Mouse (Mus musculus) yolk sac, embryonic 10.5 days (tissue): ENCODE measurements around the gene Asb6.

Experiments used
- DNase-seq: peaks from one replicate; pipeline ENCODE4 v3.0.0-alpha.2; 2017; ENCODE audit warnings: low spot score

The Asb6 gene

DNA sequence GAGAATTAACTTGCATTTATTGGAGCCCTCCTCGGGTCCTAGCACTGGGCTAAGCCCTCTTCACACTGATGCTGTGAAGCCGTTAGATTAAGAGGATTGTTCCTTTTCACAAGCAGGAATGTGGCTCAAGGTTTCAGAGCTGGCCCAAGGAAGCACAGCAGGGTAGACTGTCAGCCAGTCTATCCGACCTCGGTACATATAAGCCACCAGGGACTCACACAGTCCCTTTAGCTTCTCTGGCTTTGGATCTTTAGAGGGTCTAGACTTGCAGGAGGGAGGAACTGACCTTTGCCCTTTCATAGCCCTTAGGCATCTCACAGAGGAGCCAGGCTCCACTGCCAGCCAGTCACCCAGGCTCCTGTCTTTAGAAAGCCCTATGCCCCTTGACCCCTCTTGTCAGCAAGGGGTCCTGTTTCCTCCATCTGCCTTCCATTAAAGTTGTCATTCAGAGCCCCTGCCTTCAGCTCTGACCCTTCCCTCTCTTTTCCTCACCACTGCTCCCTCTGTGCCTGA lies at the start of gene Asb6:
Asb6 (minus strand) TSS at position 51 of the 513 bp plus-strand sequence.
- no peak for DNase-seq

DNA sequence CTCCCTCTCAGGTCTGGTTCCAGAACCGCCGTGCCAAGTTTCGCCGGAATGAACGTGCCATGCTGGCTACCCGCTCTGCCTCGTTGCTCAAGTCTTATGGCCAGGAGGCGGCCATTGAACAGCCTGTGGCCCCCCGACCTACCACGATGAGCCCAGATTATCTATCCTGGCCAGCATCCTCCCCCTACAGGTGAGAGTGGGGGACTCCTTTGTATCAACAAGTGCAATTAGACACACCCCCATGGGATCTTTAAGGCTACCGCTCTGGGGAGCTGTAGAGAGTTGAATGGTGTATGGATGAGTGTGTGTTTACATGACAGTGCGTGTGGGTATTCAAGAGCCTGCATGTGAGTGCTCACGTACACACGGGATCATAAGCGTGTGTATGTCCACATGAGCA lies 49.3 kb upstream of the Asb6 start:
- DNase-seq: no peak

DNA sequence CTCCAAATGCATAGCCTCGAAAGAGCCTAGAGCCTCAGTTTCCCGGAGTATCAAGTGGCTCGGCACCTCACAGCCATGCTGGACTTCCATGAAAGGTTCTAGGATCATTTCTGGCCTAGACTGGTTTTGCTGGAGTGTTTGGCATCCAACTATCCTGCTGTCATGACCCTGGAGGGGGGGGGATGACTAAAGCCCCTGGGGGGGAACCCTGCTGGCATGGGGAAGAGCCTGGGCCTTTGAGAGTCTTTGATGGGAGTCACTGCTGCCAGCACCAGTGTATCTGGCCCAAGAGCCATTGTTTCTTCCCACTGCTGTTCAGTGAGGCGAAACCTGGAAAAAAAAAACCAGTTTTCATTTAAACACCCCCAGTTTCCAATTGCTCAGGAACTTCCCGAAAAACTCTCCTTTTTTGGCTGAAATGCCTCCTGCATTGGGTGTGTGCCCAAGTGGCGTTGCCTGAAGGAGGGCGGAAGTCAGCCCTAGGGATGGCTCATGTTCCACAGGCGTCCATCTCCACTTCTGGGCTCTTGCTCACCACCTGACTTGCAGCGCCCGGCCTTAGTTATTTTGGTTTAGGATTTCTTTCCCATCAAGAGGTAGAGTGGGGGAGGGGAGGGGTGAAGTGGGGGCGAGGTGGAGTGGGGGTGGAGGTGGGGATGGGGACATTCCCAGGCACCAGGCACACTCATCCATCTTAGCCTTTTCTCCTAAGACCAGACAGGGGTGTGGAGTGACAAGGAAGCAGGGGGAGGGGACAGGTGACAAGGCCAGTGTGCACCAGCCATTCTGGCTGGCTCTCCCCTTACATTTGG lies 45.7 kb upstream of the Asb6 start:
- no peak for DNase-seq

DNA sequence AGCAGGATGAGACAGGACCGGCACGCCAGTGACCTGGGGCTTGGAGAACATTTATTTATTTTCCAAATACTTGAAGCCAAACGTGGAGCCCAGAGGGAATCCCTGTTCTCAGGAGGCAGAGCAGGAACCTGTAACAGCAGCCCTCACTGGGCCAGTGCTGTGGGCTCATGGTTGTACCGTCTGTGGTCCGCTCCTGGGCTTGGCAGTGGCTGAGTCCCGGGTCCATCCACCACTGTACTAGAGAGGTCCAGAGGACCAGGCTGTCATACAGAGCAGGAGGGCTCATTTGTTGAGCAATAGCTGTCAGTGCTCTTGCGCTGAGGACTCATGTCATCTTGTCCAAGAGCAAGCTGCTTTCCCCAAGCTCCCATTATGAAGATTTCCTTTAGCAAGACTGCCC lies 45.0 kb upstream of the Asb6 start:
- DNase-seq: no peak

DNA sequence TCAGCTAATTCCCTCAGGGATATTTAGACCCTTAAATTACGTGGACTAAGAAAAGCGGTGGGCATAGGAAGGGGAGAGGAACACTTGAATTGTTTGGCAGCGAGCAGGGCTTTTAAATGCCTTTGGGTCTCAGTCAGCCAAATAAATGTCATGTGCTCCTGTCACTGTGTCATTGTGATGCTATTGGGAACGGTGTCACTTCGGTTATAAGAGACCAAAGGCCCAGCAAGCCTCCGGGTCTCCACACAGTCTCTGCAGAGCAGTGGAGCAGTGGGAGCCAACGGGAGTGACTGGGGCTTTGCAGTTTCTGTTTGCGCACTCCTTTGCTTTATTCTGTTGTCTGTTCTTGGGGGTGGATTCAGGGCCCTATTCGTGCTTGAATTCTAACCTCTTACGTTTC lies 44.3 kb upstream of the Asb6 start:
- no peak for DNase-seq

DNA sequence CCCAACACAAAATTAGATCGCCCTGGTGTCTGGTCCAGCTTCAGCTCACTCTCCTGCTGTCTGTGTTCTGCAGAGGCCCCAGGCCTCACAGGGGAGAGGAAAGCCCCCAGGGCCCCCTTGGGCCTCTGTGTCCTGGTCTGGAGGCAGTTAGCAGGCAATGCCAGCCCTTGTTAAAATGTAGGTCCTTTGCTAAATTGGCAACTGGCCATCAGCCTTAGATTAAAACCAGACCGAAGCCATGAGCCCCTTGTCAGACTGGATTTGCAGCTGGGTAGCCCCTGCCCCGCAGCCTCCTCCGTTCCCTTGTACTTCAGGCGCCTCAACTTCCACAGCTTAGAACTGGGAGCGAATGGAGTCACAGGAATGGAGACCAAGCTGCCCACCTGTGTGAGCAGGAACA lies 42.5 kb upstream of the Asb6 start:
- DNase-seq: no peak

DNA sequence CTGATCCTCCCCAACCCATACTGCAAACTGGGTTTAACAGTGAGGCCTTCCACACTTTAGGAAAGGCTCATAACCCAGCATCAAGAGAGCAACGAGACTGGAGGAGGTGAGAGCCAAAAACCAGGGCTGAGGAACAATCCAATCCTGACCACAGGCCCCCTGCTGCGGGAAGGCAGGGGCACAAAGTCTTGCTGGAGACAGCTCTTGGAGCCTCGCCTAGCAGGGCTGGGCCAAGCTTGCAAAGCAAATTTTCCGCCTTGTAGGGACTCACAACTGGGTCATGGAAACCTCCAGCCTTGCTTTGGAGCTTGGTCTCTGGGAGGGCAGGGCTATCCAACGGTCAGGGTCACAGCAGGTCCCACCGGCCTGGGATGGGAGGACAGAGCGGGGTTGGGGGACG lies 40.7 kb upstream of the Asb6 start:
- no peak for DNase-seq

DNA sequence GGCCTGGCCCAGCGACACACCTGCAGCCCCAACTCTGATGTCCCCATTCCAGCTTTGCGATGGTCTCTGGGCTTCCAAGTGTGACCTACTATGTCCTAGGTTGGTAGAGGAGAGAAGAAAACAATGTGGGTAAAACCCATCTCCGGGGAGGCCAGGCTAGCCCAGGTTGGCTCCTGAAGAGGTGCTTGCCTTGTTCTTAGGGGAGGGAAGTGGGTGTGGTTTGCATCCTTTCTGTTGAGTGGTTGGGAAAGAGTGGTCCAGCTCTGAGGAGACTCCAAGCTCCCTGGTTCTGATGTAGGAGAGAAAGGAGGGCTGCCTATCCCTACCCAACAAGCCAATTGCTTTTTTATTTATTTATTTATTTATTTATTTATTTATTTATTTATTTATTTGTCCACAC lies 35.3 kb upstream of the Asb6 start:
- no peak for DNase-seq

DNA sequence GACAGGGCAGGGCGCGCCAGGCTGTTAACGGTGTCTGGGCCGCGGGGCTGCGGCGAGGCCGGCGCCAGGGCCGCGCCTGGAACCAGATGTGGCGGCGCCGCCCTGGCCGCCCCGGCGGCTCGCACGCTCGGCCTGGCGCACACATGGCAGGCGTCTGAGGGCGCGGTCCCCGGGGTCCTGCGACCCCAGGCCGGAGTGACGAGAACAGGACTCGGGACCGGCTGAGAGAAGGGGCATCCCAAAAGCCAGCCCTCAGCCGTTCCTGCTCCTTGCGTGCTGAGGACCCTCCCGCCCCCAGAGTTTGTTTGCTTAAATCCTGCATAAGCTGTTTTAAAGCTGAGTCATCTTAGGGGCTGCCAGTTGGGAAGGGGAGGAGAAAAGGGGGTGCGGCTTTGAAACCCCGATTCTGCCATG lies 34.8 kb upstream of the Asb6 start:
- DNase-seq: no peak

DNA sequence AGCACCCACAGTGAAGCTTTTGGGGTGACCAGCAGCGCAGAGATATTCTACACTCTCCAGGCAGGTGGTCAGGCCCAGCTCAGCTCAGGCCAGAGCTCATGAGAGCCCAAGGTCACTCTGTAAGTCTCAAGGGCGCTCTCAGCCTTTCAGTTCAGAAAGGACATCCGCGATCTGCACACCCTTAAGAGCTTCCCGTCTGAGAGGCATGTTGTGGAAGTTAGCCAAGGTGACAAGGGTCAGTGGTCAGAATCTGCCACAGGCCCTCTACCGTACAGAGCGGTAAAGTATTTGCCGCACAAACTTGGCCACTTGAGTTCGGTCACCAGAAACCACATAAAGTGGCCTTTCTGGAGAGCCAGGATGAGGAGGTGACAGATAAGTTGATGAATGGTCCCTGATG lies 33.4 kb upstream of the Asb6 start:
- no peak for DNase-seq

DNA sequence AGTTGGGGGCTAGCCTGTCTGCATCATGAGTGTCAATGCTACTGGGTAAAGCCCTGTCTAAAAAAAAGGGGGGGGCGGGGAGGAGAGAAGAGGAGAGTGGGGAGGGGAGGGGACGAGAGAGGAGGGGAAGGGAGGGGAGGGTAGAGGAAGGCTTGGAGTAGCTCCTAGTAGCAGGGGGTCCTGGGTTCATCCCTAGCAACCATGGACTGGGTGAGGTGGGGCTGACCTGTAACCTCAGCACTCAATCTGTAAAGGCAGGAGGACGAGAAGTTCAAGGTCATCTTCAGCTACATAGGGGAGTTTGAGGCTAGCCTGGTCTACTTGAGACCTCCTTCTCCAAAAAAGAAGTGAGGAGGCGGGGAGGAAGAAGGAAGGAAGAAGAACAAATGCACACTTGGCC lies 31.9 kb upstream of the Asb6 start:
- no peak for DNase-seq

DNA sequence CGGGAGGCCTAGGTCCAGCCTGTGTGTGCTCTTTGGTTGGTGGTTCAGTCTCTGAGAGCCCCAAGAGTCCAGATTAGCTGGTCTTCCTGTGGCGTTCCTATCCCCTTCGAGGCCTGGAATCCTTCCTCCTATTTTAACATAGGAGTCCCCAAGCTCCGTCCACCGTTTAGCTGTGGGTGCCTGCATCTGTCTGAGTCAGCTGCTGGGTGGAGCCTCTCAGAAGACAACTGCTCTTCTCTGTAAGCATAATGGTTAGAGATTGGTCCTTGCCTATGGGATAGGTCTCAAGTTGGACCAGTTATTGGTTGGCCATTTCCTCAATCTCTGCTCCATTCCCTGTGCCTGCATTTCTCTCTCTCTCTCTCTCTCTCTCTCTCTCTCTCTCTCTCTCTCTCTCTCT lies 29.6 kb upstream of the Asb6 start:
- no peak for DNase-seq

DNA sequence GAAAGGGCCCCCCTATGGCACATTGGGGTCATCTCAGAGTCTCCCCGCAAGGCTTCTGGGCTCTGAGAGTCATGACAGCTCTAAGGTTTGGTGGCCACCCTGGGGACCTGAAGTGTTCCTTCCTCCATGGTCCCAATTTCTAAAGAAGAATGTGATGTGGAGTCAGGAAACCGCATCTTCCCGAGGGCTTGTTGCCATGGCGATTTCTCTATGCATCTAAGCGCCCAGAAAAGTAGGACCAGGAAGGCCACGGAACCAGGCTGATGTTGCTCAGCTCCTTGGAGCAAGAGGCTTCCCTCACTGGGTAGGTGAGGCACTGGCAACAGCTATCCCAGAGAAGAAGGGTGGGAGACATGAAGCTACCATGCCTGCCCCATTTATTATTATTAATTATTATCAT lies 26.9 kb upstream of the Asb6 start:
- DNase-seq: no peak

DNA sequence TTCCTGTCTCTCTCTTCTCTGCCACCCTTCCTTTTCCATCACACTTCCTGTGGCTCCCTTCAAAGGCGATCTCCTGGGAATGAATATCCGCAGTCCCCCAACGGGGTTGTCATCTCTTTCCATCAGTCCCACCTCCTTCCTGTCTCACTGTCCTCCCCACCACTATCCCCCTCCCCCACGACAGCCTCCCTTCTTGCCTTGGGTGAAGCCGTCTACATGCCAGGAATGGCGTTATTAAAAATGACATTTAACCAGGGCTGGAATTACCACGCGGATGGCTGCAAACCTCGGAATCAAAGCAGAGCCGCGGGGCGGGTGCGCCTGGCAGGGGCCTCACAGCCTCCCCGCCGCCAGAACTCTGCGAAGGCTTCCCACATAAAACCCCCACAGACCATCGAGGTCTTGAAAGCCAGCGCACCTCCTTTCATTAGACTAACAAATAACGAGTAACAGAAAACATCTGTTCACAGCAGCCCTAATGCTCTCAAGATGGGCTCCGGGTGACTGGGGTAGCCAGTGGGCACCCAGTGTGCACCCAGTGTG lies 22.7 kb upstream of the Asb6 start:
- DNase-seq: no peak

DNA sequence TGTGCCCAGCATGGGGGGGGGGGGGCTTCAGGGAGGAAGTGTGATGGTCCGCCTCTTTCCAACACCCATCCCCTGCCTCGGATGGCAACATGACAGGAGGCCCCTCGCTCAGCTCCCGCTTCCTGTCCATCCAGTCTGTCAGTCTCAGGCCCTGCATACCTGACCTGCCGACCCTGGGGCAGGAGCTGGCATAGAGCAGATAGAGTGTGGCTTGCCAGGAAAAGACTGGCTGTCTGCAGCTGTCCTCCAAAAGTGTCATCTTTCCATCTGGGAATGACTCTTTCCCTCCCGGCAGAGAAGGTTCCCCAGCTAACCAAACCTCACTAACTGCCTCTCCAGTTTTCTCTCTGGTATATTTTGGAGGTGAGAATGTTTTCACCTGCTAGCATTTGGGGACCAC lies 20.4 kb upstream of the Asb6 start:
- DNase-seq: no peak

DNA sequence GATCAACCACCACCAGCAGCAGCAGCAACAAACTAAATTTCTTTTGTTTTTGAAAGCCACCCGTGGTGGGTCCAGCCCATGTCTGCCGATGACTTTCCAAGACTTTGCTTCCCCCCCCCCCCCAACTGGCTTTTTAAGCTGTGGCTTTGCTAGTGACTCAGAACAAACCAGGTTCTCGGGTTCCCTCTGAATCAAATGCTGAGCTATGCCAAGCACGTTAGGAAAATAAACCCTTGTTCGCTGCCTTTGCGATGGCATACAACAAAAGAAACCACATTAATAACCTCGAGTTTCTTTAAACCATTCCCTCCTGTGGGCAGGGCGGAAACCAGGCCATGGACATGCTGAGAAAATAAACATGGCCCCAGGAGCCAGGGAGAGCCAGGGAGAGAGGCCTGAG lies 18.1 kb upstream of the Asb6 start:
- DNase-seq: no peak

DNA sequence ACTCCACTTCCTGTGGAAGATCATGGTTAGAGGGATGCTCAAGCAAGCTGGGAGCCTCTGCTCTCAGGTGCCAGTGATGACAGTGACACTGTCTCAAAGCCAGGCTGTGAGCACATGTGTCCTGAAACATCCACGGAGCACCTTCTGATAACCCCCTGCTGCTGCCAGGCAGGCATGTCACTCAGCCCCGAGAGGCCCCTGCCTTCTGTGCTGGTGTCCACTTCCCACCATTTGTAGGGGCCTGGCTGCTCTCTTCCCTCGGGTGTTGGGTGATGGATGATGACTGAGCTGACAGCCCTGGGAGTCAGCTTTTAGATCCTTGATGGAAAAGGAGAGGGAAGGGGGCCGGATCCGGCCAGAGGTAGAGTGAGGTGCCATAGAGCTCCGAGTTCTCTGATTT lies 16.6 kb upstream of the Asb6 start:
- DNase-seq: no peak

DNA sequence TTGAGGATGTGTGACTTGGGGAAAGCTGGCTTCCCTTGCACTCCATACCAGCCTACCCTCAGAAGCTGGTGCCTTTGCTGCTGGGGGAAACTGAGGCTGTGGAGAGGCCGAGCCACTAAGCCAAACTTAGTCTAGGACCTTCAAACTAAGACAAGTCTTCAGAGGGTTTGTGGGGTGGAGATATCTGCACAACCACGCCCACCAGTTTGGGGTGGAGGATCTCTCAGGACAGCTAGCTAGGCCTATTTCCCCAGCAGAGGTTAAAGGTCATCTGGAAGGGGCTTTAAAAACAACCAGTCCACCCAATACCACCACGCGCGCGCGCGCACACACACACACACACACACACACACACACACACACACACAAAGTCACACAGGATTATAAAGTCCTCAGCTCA lies 16.1 kb upstream of the Asb6 start:
- no peak for DNase-seq

DNA sequence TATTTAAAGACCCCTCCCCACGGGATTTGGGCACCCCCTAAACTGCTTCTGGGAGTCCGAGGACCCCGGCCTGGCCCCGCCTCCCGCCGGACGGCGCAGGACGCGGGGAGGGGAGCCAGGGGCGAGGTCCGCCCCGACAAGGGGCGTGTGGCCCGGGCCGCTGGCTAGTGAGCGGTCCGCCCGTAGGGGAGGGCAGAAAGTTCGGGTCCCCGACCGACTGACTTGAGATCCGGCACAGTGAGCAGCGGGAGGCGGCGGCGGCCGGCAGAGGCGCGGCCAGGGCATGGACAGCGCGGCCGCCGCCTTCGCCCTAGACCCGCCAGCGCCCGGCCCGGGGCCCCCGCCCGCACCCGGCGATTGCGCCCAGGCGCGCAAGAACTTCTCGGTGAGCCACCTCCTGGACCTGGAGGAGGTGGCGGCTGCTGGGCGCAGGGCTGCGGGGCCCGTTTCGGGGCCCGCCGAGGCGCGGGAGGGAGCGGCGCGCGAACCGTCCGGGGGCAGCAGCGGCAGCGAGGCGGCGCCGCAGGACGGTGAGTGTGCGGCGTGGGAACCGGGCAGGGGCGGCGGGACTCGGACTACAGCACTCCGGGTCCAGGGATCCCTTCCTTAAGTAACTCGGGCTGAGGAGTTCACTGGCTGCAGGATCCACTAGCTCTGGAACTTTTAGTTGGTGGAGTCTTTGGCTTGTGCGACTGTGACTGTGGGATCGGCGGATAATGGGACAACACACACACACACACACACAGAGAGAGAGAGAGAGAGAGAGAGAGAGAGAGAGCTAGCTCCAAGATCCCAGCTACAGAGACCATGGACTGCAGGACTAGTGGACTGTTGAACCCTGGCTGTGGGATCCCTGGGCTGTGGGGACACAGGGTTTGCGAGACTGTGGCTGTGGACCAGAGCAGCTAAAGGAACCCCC lies 15.3 kb upstream of the Asb6 start:
- DNase-seq: no peak

DNA sequence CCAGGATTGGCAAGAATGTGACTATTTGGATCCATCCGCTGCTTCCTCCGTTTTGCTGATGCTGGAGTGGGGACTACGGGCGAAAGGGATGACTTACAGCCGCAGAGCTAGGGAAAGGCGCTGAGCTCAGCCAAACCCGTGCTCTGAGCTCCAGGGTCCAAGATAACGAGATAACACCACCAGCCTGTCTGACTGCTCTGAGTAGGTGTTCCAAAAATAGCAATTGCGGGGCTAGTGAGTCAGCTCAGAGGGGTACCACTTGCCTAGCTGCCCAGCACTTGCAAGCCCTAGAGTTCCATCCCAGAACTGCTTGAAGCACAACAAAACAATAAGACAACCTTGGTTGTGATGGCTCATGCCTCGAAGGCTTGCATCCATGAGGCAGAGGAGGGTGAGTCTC lies 12.5 kb upstream of the Asb6 start:
- peak; percentile 47 for DNase-seq

DNA sequence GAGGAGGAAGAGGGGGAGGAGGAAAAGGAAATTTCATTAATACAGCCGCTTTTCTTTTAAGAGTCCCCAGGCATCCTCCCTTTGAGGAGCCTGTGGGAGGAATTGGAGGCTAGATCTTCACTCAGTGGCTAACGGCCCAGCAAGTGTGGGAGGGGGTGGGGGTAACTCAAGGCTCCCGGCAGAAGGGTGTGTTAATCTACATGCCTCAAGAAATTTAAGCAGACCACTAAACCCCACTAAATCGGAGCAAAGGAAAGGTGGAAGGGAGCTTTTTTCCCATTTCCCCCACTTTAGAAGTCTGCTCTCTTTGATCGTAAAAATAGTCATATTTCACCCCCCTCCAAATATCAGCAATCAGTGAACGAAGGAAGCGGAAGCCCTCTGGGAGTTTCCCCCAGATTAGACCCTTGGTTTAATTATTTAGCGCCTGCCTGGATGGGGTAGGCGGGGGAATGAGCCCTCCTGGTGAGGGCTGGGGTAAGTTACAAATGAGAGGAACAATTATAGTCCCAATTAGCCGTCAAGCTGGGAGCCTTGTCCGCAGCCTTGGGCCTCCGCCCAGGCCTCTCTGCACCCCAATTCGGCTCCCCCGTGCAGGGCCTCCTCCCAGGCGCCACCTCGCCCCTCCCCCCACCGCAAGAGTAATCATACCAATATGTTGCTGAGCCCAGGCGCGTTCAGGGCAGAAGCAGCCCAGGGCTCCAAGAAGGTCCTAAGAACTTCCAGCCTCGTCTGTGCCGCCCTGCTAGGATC lies 6.3 kb upstream of the Asb6 start:
- DNase-seq: no peak

DNA sequence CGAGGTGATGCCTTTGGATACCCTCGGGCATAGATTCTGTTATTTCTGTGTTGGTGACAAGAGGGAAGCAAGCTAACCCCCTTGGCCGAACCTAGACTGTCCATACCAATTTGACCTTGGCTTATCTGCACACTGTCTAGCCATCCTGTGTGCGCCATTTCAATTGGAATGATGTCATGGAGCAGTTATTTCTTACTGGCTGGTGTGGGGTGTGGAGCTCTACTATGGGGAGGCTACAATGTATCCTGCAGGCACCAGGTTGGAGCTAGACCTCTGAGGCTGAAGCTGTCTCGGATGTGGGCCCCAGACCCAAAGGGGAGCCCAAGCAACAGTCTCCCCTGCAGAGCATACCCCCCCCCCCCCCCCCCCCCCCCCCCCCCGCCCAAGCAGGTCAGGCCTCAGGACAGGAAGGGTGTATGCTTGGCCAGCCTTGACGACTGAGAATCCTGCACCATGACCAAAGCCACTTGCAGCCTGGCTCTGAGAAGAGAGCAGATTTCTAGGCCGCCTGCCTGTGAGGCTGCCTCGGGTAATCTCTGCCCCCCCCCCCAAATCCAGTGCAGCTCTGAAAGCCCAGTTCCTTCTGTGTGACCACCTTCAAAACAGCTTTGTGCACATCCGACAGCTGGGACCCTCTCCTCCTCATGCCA lies 4.4 kb upstream of the Asb6 start, which contains the start of gene Prrx2:
Prrx2 (plus strand) TSS at position 600 of the 650 bp plus-strand sequence.
- no peak for DNase-seq
